Mouse (Mus musculus) G1E (cell line): ENCODE data around the gene Dscam.

Experiments
- CTCF ChIP-seq: IDR thresholded peaks from 2 replicates; pipeline ENCODE4 v1.5.1; 2012; ENCODE audit warnings: low read depth, low read length, inconsistent platforms, mixed read lengths
- GATA1 ChIP-seq: IDR thresholded peaks from 2 replicates; pipeline ENCODE4 v1.6.1; 2012; ENCODE audit warnings: borderline replicate concordance, low read length, inconsistent platforms, mixed read lengths
- GATA2 ChIP-seq: IDR thresholded peaks from 2 replicates; pipeline ENCODE4 v1.6.1; 2012; ENCODE audit warnings: low read depth, low read length, inconsistent platforms, borderline replicate concordance
- POLR2AphosphoS5 ChIP-seq: IDR thresholded peaks from 2 replicates; pipeline ENCODE4 v1.6.1; 2012; ENCODE audit warnings: low read depth, low read length, inconsistent platforms; ENCODE audit not compliant: insufficient replicate concordance

GRCm38 (mm10) chr16:97166166-97166565 lies 4.4 kb downstream of the Dscam start:
- TF ChIP-seq CTCF: no peak
- TF ChIP-seq GATA1: no peak
- no peak for TF ChIP-seq POLR2AphosphoS5
- TF ChIP-seq GATA2: no peak
